Mouse (Mus musculus) bone marrow macrophage, adult 2 months (primary cell): Measurements from ENCODE around the gene Prr14.

Experiments used
- CTCF ChIP-seq: IDR thresholded peaks from 2 replicates; pipeline ENCODE4 v1.5.1; 2012; ENCODE audit warnings: low read depth, mild to moderate bottlenecking, low read length, moderate library complexity
- POLR2A ChIP-seq: IDR thresholded peaks from 2 replicates; pipeline ENCODE4 v1.6.1; 2012; ENCODE audit warnings: mild to moderate bottlenecking, low read depth, low read length, borderline replicate concordance

- TF ChIP-seq POLR2A (no peak), CTCF (no peak)
These were observed 33.1 kb upstream of the Prr14 start for GRCm38 (mm10) chr7:127426354-127426753.
